Mouse (Mus musculus): ENCODE measurements around the gene Hdc. TPM values are rescaled to one million over a fixed set of nuclear protein-coding genes. Genes with fewer than 3 reads are reported as not detected.
"Not testable (repeated sequence)": the region's sequence is repeated elsewhere in the genome, so short reads cannot be mapped to it uniquely, and the experiment has no call there.

The Hdc gene
- total RNA-seq (2022) = under 1 TPM in 2 of 4 experiments, not detected in 2; 0.27 to 0.48 TPM

DNA sequence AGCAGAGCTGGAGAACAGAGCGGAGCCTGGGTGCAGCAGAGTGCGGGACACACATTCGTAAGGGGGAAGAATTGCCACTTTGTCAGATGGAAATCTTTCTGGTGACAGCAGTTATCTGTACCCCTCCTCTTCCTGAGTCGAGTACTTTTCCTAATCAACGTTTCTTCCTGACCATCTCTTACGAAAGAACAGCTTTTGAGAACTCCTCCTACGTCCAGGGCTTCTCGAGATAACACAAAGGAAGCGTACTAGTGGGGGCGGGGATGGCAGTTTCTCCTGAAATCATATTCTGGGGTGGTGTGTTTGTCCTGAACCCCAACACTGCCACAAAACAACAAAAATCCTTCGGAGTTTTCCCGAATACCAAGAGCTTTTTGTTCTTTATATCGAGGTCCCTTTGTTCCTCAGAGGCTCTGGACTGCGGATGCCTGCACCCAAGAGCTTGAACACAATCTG, at the start of gene Hdc:
Gene Hdc, minus strand, starts transcription at position 51 of the 456 bp plus-strand sequence.
- DNase-seq (ENCODE audit: low spot score in 2 of 2) = no peak

DNA sequence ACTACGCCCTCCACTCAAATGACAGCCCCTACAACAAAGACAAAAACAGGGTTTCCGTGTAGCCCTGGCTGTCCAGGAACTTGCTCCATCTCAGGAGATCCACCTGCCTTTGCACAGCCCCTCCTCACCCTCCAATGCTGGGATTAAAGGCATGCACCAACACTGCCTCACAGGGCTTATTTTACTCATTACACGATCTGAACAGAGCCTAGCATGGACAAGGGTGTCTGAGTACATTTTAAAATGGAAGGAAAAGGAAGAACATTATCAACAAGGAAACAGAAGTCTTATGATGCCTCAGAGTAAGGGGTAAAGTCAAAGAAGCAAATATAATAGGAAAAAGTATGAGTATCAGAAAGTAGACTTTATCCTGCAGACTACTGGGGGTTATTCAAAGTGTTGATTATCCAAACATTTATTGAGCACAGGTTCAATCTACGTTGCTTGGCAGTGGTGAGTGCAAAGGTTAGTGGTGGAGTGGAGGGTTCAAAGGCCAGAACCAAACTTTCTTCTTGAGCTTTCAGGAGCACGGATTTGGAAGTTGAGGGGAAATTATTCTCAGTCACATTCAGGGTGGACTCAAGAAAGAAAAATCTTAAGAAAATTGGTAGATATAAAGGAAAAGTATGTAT, 49.6 kb upstream of the Hdc start:
- DNase-seq (ENCODE audit: low spot score in 2 of 2) = no peak

- no peak for DNase-seq (ENCODE audit: low spot score in 2 of 2)
Observed at GRCm38 (mm10) chr2:126665984-126666383, 46.9 kb upstream of the Hdc start.

- DNase-seq (ENCODE audit: low spot score in 2 of 2) = no peak
Observed at GRCm38 (mm10) chr2:126663481-126663880, 44.4 kb upstream of the Hdc start.

DNA sequence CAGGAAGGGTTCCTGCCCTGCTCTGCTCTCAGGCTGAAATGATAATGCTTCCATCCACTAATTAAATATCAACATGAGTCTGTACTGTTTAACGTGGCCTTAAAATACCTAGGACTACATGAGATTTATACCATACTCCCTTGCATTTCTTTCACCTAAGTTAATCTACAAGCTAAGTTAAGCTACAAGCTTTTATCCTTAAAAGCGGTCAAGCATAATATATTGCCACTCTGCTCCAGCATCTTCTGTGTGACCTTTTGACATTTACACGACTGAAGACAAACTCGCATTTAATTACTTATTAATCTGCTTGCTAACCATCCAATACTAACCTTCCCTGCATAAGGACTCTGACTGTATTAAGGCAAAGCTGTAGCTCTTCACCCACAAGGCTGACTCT, 33.8 kb upstream of the Hdc start:
- DNase-seq (ENCODE audit: low spot score in 2 of 2) = no peak

DNA sequence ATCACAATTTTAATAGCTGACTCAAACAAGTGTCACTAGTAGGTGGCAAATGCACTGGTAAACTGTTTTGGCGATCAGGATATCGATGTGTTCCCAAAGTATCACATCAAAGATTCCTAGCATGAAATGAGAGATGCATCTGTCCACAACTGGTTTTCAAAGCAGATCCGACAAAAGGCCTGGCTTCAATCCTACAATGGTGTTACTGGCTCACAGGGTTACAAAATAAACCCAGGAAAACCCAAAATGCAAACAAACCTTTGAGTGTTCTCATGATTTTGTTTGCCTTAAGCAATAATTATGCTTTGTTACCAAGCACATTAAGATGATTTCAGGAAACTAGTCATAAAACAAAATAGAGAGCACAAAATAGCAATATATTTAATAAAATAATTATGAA, 28.7 kb upstream of the Hdc start:
- DNase-seq (ENCODE audit: low spot score in 2 of 2) = no peak

- DNase-seq (ENCODE audit: low spot score in 2 of 2) = no peak
Observed at GRCm38 (mm10) chr2:126646461-126646860, 27.4 kb upstream of the Hdc start.

DNA sequence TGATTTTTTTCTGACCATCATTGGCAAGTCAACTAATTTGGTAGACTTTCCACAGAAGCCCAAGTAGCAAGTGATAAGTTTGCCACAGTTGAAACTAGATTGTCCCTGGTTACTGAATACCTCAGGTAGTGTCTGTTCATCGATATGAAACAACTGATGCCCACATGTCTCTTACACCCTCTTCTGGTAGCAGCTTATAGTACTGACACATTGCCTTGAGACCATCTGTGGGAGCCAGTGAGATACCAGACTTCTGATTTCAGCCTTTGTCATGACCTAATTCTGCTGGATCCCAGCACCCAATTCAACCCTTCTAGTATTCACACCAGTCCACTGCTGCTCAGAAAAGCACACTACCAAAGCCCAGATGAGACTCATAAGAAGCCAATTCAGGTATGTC, 25.7 kb upstream of the Hdc start:
- DNase-seq (ENCODE audit: low spot score in 2 of 2) = no peak

GRCm38 (mm10) chr2:126640298-126640697, 21.2 kb upstream of the Hdc start:
- no peak for DNase-seq (ENCODE audit: low spot score in 2 of 2)

GRCm38 (mm10) chr2:126635939-126636823, 17.1 kb upstream of the Hdc start:
- no peak for DNase-seq (ENCODE audit: low spot score in 2 of 2)

- no peak for DNase-seq (ENCODE audit: low spot score in 2 of 2)
Observed at GRCm38 (mm10) chr2:126633165-126633564, 14.1 kb upstream of the Hdc start.

DNA sequence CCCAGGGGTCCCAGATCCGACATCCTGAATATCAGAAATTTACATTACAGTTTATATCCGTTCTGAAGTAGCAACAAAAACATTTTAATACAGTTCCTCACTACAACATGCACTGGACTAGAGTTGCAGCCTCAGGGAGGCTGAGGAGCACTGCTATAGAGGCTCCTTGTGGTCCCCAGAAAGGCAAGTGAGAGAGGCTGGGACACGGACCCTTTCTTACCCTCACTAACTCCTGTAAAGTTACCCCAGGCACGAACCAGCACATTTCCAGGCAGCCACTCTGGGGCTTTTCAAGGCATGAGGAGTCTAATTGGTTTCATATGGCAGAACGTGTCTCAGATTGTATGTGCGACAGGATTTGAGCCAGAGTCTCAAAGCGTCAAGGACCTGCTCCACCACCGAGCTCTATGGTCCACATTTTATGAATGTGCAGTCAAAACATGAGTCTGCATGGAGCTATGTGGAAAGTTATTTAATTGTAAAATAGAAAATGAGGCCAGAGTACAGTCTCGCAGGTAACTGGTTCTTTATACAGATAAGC, 9.4 kb upstream of the Hdc start:
- no peak for DNase-seq (ENCODE audit: low spot score in 2 of 2)

- DNase-seq (ENCODE audit: low spot score in 2 of 2) = no peak
Observed at GRCm38 (mm10) chr2:126623138-126623537, 4.0 kb upstream of the Hdc start.

GRCm38 (mm10) chr2:126622455-126622854, 3.4 kb upstream of the Hdc start:
- no peak for DNase-seq (ENCODE audit: low spot score in 2 of 2)

DNA sequence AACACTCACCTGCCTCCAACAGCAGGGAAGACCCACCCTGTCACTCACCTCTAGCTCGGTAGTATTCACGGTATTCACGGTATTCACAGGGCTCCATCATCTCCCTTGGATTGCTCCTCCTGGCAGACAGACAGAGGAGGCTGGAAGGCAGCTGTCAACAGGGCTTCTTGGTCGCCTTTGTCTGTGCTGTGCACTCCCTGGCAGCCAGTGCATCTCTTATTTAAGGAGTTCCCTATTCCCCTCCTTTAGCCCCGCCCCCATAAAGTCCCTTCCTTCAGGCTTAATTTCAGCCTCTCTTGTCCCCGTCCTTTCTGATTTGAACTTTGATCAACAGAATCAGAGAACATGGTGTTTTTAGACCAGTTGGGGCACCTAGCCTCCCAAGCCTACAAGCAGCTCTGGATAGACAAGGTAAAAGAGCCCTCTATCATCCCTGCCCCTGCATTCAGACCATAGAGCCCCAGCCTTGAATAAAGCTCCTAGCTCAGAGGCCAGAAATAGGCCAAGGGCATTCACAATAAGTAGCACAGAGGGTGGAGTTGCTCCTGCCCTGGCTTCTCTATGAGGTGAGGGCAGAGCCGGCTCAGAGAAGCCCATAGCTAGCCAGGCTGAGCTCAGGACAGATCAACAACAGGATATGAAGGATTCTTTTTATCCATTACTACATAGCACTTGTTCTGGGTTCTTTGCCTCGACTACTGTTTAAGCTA, 474 bp downstream of the Hdc start:
- no peak for DNase-seq (ENCODE audit: low spot score in 2 of 2)

GRCm38 (mm10) chr2:126615355-126615754, 3.7 kb downstream of the Hdc start:
- DNase-seq (ENCODE audit: low spot score in 2 of 2) = no peak

GRCm38 (mm10) chr2:126609600-126609999, 9.5 kb downstream of the Hdc start:
- DNase-seq (ENCODE audit: low spot score in 2 of 2) = not testable (repeated sequence)

- DNase-seq (ENCODE audit: low spot score in 2 of 2) = no peak
Observed at GRCm38 (mm10) chr2:126607553-126608203, 11.4 kb downstream of the Hdc start.

GRCm38 (mm10) chr2:126606688-126607062, 12.4 kb downstream of the Hdc start:
- no peak for DNase-seq (ENCODE audit: low spot score in 2 of 2)

GRCm38 (mm10) chr2:126606061-126606687, 12.9 kb downstream of the Hdc start:
- DNase-seq (ENCODE audit: low spot score in 2 of 2) = no peak

All from gastrocnemius, adult 8-10 months (tissue).